Mouse (Mus musculus) kidney, embryonic 16.5 days (tissue): Measurements from ENCODE around the gene Catsper3. TPM values are rescaled to one million over a fixed set of nuclear protein-coding genes. Genes with fewer than 3 reads are reported as not detected.
A peak's percentile ranks its signal among the peaks of the same experiment; 100 is the strongest.

ENCODE experiments used
- ATAC-seq: fragments of 200-750 bp; cut with Nextera tagmentation; 2 replicates; pipeline ENCODE4 v1.8.0; 2017; ENCODE audit warnings: moderate TSS enrichment; ENCODE audit not compliant: low FRiP score, low TSS enrichment
- H3K27ac ChIP-seq: fragments of 300-500 bp; sonication (generic); 2 replicates; pipeline ENCODE4 v1.5.1; 2014; ENCODE audit warnings: low read length
- H3K27me3 ChIP-seq: fragments of 300-500 bp; sonication (generic); 2 replicates; pipeline ENCODE4 v1.6.1; 2014; ENCODE audit warnings: low read length, control low read depth, mixed read lengths; ENCODE audit not compliant: insufficient read depth
- H3K36me3 ChIP-seq: fragments of 300-500 bp; sonication (generic); 2 replicates; pipeline ENCODE4 v1.6.1; 2014; ENCODE audit warnings: low read length, control low read depth, mixed read lengths; ENCODE audit not compliant: insufficient read depth
- H3K4me1 ChIP-seq: fragments of 300-500 bp; sonication (generic); 2 replicates; pipeline ENCODE4 v1.6.1; 2014; ENCODE audit warnings: low read length, control low read depth, mixed read lengths; ENCODE audit not compliant: insufficient read depth
- H3K4me2 ChIP-seq: fragments of 300-500 bp; sonication (generic); replicated peaks from 2 replicates; pipeline ENCODE4 v1.6.1; 2014; ENCODE audit warnings: low read depth, low read length
- H3K4me3 ChIP-seq: fragments of 300-500 bp; sonication (generic); 2 replicates; pipeline ENCODE4 v1.5.1; 2014; ENCODE audit warnings: mild to moderate bottlenecking, low read length
- H3K9ac ChIP-seq: fragments of 300-500 bp; sonication (generic); replicated peaks from 2 replicates; pipeline ENCODE4 v1.6.1; 2014; ENCODE audit warnings: low read length
- H3K9me3 ChIP-seq: fragments of 300-500 bp; sonication (generic); 2 replicates; pipeline ENCODE4 v1.6.1; 2016; ENCODE audit warnings: low read length, control low read depth
- WGBS: fragments of 180-500 bp; shearing (Covaris S2); extraction: QIAGEN DNeasy Blood & Tissue Kit; methylation state at CpG from one replicate; pipeline ENCODE4 v1.1.7; 2014; 5-methylcytosine and 5-hydroxymethylcytosine counted together
- polyA plus RNA-seq: library from polyadenylated mRNA; unstranded; fragments of >200 nt; fragmentation: Nextera tagmentation; extraction: Ambion mirVana; gene quantifications from 2 replicates; pipeline ENCODE4 v1.2.1, GENCODE M21; 2015

Gene Catsper3
- polyA plus RNA-seq, 1 experiment from 2014 or later: 0.16 TPM

DNA sequence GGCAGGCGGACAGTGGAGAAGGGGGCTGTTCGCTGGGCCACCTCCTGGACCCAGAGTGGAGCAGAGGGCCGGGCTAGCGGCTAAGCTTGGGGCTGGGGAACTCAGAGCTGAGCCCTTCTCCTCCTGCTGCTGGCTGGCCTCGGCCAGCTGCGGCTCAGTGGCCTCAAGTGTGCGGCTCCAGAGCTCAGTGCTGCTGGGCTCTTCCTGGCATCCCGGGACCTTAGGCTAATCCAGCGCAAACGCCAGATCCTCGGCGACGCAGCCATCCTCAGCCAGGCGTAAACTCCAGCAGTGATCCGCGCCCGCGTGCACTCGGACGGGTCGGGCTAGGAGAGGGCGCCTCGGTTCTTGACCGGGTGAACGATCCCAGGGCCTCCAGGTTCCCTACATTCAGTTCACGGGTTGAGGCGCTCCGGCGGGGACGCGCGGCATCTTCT lies 40.9 kb downstream of the Catsper3 start:
- Histone ChIP-seq H3K4me1 (peaks cover 10% of the 10 kb centered on the region), H3K4me3 (peak overlapping the region; percentile 11; the same call in 1 of the 2 replicates), H3K9ac (no peak overlapping the region), H3K27me3 (peaks cover 81% of the 10 kb centered on the region), H3K36me3 (no peaks in the 10 kb centered on the region), H3K27ac (no peak overlapping the region), H3K9me3 (no peaks in the 10 kb centered on the region), H3K4me2 (peak overlapping the region; percentile 13; the same call in 1 of the 2 replicates)
- peak; percentile 21; the same call in 1 of the 2 replicates for ATAC-seq
- WGBS: 1% methylated on average over 30 of the region's 32 CpGs

DNA sequence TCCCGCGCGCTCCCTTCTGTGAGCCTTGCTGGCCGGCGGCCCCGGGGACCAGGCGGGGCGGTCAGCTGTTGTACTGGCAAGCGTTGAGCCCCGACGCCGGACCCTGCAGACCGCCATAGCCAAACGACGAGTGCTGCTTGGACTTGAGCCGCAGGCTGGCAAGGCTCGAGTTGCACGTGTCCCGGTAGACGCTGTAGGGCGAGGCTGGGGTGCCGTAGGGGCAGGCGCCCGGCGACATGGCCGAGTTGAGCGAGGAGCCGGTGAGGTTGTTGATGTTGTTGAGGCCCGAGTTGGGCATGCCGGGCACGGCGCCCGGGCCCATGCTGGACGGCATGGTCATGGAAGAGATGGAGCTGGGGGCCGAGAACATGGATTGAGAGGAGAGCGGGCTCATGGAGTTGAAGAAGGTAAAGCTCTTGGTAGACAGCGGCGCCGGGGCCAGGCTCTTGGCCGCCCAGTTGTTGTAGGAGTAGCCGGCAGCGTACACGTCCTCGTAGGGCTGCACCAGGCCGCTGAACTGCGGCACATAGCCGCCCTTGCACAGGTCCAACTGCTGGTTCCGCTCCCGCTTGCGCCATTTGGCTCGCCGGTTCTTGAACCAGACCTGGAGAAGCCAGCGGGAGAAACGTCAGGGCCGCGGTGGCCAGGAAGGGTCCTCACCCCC lies 41.8 kb downstream of the Catsper3 start:
- ATAC-seq: no peak
- Histone ChIP-seq H3K9ac (no peak overlapping the region), H3K4me1 (peaks cover 19% of the 10 kb centered on the region), H3K9me3 (no peaks in the 10 kb centered on the region), H3K27me3 (peaks cover 84% of the 10 kb centered on the region), H3K36me3 (no peaks in the 10 kb centered on the region), H3K4me2 (no peak overlapping the region), H3K4me3 (0 out of 2 replicates have a peak overlapping the region, but pooled peaks have one; percentile 2), H3K27ac (no peak overlapping the region)
- 2% methylated on average over 56 of the region's 56 CpGs for WGBS

DNA sequence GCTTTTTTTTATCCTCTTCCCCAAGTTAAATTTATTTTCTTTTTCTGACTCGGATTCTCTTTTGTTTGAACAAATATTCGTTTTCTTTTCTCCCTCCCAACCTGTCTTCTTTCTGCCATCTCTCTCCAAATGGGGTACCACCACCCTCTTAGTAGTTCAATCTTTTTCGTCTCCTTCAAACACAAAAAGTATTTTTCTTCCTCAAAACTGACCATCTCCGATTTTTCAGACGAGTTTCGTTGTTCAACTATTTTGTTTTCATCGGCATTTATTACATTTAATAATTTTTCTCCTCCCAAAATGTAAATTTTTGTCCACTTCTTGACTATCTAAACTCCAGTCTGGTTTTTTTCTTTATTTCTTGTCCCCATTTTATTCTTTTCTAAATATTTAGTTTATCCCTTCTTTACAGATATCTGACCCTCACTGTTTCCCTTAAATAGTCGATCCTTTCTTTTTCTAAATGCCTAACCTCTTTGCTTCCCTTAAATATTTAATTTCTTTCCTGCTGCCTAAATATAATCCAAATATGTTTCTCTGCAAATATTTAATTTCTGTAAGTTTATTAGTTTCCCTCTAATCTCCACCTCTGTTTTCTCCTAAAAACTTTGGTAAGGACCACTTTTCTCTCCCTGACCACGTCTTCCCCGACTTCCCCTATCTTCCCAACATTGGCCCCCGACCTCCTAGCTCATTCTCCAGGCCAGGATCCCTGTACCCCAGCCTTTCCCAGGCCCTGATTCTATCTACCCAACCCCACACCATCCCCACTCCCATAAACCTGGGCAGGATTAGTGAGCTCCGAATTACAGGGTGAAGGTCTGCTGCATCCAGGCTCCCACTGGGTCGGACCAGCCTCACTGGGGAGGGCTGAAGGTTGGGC lies 42.7 kb downstream of the Catsper3 start:
- 4% methylated on average over 13 of the region's 13 CpGs for WGBS
- H3K9ac ChIP-seq: no peak overlapping the region
- H3K4me1 ChIP-seq: peaks cover 27% of the 10 kb centered on the region
- no peak overlapping the region for H3K4me3 ChIP-seq
- H3K4me2 ChIP-seq: no peak overlapping the region
- no peaks in the 10 kb centered on the region for H3K36me3 ChIP-seq
- no peaks in the 10 kb centered on the region for H3K9me3 ChIP-seq
- peaks cover 87% of the 10 kb centered on the region for H3K27me3 ChIP-seq
- no peak for ATAC-seq
- no peak overlapping the region for H3K27ac ChIP-seq

DNA sequence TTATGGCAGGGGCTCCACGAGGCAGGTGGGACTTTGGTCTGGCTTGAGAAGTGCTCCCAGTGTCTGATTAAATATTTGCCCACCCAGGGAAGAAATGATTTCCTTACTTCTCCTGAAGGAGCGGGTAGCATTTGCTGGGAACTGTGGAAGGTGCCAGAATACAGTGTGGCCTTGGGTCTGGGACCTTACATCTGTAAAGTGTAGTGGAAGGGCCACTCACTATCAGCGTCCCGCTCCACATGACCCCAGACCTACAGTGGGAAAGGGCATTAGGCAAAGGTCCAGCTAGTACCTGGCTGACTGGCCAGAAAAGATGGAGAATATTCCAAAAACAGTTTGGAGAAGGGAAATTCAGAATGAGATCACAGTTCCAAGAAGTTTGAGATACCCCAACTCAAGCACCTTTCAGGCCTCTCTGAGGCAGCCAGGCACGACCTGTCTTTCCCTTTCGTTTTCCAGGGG lies 43.3 kb downstream of the Catsper3 start:
- Histone ChIP-seq H3K27ac (no peak overlapping the region), H3K9ac (no peak overlapping the region)
- ATAC-seq: no peak

DNA sequence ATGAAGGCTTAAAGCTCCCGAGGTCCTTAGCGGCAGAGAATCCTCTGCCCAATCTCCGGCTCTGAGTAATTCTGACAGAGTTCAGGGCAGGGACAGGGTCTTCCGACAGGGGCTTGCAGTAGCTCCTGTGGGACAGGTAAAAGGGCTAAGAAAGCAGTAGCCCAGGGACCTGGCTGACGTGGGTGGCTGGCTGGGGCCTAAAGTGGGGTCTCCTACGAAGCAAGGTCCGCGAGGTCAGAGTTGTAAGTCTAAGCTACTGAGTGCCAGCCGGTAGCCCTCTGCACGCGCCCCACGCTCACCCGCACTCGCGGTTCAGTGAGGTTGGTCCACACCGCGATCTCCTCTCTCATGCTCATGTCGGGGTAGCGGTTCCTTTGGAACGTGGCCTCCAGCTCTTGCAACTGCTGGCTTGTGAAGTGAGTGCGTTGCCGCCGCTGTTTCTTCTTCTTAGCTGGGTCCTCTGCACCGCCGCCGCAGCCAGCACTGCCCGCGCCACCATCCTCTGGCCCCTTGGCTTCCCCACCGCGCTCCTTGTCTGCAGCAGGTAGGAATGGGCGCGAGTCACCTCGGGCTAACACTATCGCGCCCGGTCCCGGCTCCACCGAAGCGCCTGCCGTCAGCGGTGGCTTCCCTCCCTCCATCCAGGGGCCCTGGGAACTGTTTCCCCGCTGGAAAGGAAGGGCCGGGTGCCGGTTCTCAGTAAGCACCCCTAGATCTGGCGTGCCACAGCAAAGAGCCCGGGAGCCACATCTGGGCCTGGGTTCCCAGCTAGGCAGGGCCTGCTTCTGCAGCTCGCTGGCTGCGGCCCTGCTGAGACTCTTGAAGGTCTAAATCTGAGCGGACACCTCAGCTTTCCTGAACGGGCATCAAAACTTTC lies 44.0 kb downstream of the Catsper3 start:
- H3K9ac ChIP-seq: no peak overlapping the region

More for the DNA sequence above, 43.3 kb downstream of the Catsper3 start:
- Histone ChIP-seq H3K36me3 (no peaks in the 10 kb centered on the region), H3K4me3 (peak overlapping the region; percentile 7; the same call in 1 of the 2 replicates), H3K4me2 (no peak overlapping the region), H3K9me3 (no peaks in the 10 kb centered on the region), H3K4me1 (peaks cover 27% of the 10 kb centered on the region), H3K27me3 (peaks cover 90% of the 10 kb centered on the region)
- 3% methylated on average over 6 of the region's 6 CpGs for WGBS

DNA sequence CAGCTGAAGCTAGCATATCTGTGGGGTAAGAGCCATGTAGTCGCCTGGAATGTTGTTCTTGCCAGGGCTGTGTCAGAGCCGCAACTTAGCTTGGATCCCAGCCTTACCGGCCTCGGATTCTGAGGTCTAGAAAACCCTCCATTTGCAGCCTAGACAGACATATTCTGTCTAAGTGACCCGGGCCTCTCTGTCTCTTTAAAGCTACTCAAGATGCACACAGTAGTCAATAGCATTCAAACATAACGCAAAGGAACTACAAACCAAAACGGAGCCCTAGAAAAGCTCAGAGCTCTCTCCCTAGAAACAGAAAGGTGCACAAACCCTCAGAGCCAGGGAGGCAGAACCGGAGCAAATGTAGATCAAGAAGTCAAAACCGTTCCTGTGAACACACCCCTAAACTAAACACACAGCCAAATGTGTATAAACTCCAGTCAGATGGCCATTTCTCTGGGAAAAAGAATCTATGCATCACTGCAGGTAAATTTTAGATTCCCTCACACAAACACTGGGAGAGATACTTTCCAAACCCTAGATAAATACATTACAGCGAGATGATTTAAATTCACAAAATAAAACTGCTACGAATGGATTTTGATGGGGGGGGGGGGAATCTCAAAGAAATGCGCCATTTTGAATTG lies 44.8 kb downstream of the Catsper3 start:
- no peak overlapping the region for H3K9ac ChIP-seq
- 4% methylated on average over 12 of the region's 12 CpGs for WGBS
- peaks cover 27% of the 10 kb centered on the region for H3K4me1 ChIP-seq
- no peak for ATAC-seq
- no peak overlapping the region for H3K4me2 ChIP-seq
- H3K27ac ChIP-seq: no peak overlapping the region
- H3K27me3 ChIP-seq: peaks cover 90% of the 10 kb centered on the region
- no peak overlapping the region for H3K4me3 ChIP-seq
- H3K9me3 ChIP-seq: no peaks in the 10 kb centered on the region
- H3K36me3 ChIP-seq: no peaks in the 10 kb centered on the region

More for the DNA sequence above, 44.0 kb downstream of the Catsper3 start:
- H3K27me3 ChIP-seq: peaks cover 90% of the 10 kb centered on the region
- H3K27ac ChIP-seq: no peak overlapping the region
- no peak overlapping the region for H3K4me2 ChIP-seq
- no peak for ATAC-seq
- no peaks in the 10 kb centered on the region for H3K9me3 ChIP-seq
- peak overlapping the region; percentile 7; the same call in 1 of the 2 replicates for H3K4me3 ChIP-seq
- no peaks in the 10 kb centered on the region for H3K36me3 ChIP-seq
- WGBS: under 1% methylated on average over 50 of the region's 50 CpGs
- H3K4me1 ChIP-seq: peaks cover 27% of the 10 kb centered on the region

DNA sequence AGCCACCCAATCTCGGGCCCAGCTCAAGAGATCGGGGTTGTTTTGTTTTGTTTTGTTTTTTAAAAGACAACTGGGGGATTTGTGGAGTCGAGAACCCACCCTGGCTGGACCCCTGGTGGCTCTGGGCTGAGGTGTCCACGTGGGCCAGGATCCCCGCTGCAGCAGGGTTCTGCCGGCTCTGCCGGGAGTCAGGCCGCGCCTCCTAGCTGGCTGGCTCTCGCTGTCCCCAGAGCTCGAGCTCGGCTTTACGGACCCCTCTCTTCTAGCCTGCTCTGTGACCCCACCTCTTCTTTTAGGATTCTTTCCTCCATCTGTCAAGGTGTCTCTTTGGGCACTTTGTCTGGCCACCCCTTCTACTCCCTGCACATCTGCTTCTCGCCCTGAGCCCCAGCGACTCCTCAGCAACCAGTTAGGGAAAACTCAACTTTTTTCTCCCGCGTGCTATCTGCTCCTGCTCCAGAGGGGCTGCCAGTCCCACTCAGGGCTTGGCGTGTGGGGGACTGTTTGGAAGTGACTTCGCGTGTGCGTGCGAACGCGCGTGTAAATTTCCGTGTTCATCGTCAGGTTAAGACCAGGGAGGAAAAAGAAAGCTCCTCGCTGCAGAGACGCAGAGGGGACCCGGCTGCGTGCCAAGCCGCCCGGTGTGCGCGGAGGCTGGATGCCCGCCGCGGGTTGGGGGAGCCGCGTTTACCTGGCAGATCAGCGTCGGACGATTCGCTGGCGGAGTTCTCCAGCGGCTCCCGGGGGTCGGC lies 45.9 kb downstream of the Catsper3 start:
- Histone ChIP-seq H3K36me3 (no peaks in the 10 kb centered on the region), H3K4me2 (peak overlapping the region; percentile 51), H3K27ac (no peak overlapping the region), H3K4me1 (peaks cover 24% of the 10 kb centered on the region), H3K9me3 (no peaks in the 10 kb centered on the region), H3K27me3 (peaks cover 90% of the 10 kb centered on the region), H3K4me3 (peak overlapping the region; percentile 40), H3K9ac (no peak overlapping the region)
- ATAC-seq: no peak
- WGBS: 1% methylated on average over 45 of the region's 48 CpGs

DNA sequence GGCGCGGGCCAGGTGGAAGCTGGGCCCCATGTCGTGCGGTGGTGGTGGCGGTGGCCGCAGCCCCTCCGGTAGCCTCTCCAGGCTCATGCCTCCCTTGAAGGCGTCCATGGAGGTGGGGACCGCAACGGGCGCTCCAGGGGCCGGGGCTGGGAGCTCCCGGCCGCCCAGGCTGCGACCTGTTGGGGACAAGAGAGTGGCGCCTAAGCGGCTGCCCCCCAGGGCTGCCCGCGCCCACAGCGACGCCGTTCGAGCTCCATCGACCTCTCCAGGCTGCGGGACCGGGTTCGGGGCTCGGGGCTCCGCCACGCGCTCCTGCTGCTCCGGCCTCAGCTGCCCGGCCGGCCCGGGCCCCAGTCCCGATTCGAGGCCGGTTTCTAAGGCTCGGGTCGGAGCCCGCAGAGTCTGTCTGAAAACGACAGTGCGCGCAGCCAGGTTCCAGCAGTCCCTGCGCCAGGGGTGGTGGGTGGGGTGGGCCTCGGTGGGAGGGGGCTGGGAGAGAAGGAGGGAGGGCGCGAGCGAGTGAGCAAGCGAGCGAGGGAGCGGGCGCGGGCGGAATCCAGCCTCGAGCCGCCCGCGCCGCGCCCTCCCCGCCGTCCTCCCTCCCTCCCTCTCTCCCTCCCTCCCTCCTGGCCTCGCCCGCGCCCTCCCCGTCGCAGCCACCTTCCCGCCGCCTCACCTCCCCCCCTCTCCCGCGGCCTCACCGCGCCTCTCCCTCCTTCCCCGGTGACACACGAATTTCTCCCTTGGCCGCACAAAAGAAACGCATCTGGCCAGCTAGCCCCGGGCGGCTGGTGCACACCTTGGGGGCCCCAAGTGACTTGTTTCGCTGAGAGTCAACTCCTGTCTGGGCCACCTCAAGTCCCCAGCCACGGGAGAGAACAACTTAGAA lies 46.7 kb downstream of the Catsper3 start:
- Histone ChIP-seq H3K36me3 (no peaks in the 10 kb centered on the region), H3K4me2 (peak overlapping the region; percentile 51), H3K4me3 (peak overlapping the region; percentile 40), H3K9me3 (no peaks in the 10 kb centered on the region), H3K27ac (no peak overlapping the region), H3K27me3 (peaks cover 90% of the 10 kb centered on the region), H3K9ac (peak overlapping the region; percentile 15), H3K4me1 (peaks cover 23% of the 10 kb centered on the region)
- ATAC-seq: peak; percentile 33; the same call in 1 of the 2 replicates
- under 1% methylated on average over 52 of the region's 82 CpGs for WGBS
